Mouse (Mus musculus): Measurements from ENCODE around the gene Gpatch3. TPM values are rescaled to one million over a fixed set of nuclear protein-coding genes. Genes with fewer than 3 reads are reported as not detected.

The Gpatch3 gene
- polyA plus RNA-seq (2016; fragmentation: Nextera tagmentation; extraction: Ambion mirVana) = 11.7 and 13.7 TPM in 2 replicates

DNA sequence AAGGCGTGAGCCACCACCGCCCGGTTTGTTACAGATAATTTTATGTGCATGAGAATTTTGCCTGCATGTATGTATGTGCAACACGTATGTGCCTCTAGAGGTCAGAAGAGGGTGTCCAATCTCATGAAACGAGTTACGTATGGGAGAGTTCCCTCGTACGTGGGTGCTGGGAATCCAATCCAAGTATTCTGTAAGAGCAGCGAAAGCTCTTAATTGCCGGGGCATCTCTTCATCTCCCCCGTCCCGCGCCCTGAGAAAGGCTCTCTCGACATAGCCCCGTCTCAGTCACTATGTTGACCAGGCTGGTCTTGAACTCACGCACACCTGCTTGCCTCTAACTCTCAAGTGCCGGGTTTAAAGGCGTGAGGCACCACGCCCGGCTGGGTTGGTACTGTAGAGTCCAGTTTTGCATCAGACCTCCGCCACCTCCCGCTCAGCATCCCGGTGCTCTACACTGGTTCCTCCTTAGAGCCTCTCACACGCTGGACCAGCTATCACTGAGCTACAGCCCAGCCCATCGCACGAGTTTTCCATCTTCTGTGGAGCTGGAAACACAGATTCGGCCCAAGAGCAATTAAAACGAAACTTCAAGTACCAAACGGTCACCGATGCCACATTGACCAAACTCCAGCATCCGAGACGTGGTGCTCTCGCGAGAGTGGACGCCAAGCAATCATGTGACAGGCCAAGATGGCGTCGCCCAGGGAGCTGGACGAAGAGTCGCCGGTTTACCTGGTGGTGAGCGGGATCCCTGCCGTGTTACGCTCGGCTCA, at the start of gene Gpatch3:
Gene Gpatch3, plus strand, starts transcription at position 676 of the 773 bp plus-strand sequence.
- peaks cover 15% of the 10 kb centered on the region for H3K4me1 ChIP-seq
- peak within 1 kb of the TSS; percentile 86 for H3K9ac ChIP-seq
- WGBS = 8% methylated on average over 44 of the region's 44 CpGs
- H3K27me3 ChIP-seq (replicated peaks) = no peaks in the 10 kb centered on the region
- H3K4me2 ChIP-seq (replicated peaks) = peak within 1 kb of the TSS; percentile 92
- peak within 1 kb of the TSS; percentile 99 for H3K4me3 ChIP-seq
- peaks cover 16% of the 10 kb centered on the region for H3K36me3 ChIP-seq
- no peaks in the 10 kb centered on the region for H3K9me3 ChIP-seq
- peak; percentile 95 for ATAC-seq (ENCODE audit: low FRiP score, low read depth)
- H3K27ac ChIP-seq = 0 out of 2 replicates have a peak within 1 kb of the TSS, but pooled peaks have one; percentile 3

GRCm38 (mm10) chr4:133527788-133528187, 46.8 kb upstream of the Gpatch3 start:
- no peak overlapping the region for H3K4me3 ChIP-seq
- peaks cover 48% of the 10 kb centered on the region for H3K36me3 ChIP-seq
- H3K4me1 ChIP-seq = no peaks in the 10 kb centered on the region
- WGBS = 75% methylated on average over 16 of the region's 16 CpGs
- no peak overlapping the region for H3K27ac ChIP-seq
- no peaks in the 10 kb centered on the region for H3K9me3 ChIP-seq
- H3K27me3 ChIP-seq (replicated peaks) = no peaks in the 10 kb centered on the region
- H3K4me2 ChIP-seq (replicated peaks) = no peak overlapping the region
- no peak overlapping the region for H3K9ac ChIP-seq
- no peak for ATAC-seq (ENCODE audit: low FRiP score, low read depth)

- no peaks in the 10 kb centered on the region for H3K27me3 ChIP-seq (replicated peaks)
- H3K9me3 ChIP-seq = no peaks in the 10 kb centered on the region
- peaks cover 96% of the 10 kb centered on the region for H3K36me3 ChIP-seq
- 94% methylated on average over 3 of the region's 3 CpGs for WGBS
- no peak for ATAC-seq (ENCODE audit: low FRiP score, low read depth)
- no peak overlapping the region for H3K4me2 ChIP-seq (replicated peaks)
- no peaks in the 10 kb centered on the region for H3K4me1 ChIP-seq
- H3K27ac ChIP-seq = no peak overlapping the region
- H3K9ac ChIP-seq = no peak overlapping the region
- no peak overlapping the region for H3K4me3 ChIP-seq
These were observed 41.8 kb upstream of the Gpatch3 start for GRCm38 (mm10) chr4:133532777-133533176.

GRCm38 (mm10) chr4:133536081-133536480, 38.5 kb upstream of the Gpatch3 start:
- Histone ChIP-seq H3K4me1 (no peaks in the 10 kb centered on the region), H3K27ac (no peak overlapping the region), H3K9me3 (no peaks in the 10 kb centered on the region), H3K9ac (no peak overlapping the region), H3K27me3 (replicated peaks) (no peaks in the 10 kb centered on the region), H3K4me2 (replicated peaks) (no peak overlapping the region), H3K36me3 (peaks cover 96% of the 10 kb centered on the region), H3K4me3 (no peak overlapping the region)
- ATAC-seq (ENCODE audit: low FRiP score, low read depth) = no peak
- WGBS = 89% methylated on average over 3 of the region's 3 CpGs

- H3K36me3 ChIP-seq = peaks cover 96% of the 10 kb centered on the region
- 96% methylated on average over 5 of the region's 5 CpGs for WGBS
- H3K9me3 ChIP-seq = no peaks in the 10 kb centered on the region
- no peak for ATAC-seq (ENCODE audit: low FRiP score, low read depth)
- H3K4me1 ChIP-seq = no peaks in the 10 kb centered on the region
- H3K27ac ChIP-seq = no peak overlapping the region
- no peak overlapping the region for H3K4me2 ChIP-seq (replicated peaks)
- H3K4me3 ChIP-seq = no peak overlapping the region
- H3K27me3 ChIP-seq (replicated peaks) = no peaks in the 10 kb centered on the region
- no peak overlapping the region for H3K9ac ChIP-seq
These were observed 37.9 kb upstream of the Gpatch3 start for GRCm38 (mm10) chr4:133536652-133537051.

DNA sequence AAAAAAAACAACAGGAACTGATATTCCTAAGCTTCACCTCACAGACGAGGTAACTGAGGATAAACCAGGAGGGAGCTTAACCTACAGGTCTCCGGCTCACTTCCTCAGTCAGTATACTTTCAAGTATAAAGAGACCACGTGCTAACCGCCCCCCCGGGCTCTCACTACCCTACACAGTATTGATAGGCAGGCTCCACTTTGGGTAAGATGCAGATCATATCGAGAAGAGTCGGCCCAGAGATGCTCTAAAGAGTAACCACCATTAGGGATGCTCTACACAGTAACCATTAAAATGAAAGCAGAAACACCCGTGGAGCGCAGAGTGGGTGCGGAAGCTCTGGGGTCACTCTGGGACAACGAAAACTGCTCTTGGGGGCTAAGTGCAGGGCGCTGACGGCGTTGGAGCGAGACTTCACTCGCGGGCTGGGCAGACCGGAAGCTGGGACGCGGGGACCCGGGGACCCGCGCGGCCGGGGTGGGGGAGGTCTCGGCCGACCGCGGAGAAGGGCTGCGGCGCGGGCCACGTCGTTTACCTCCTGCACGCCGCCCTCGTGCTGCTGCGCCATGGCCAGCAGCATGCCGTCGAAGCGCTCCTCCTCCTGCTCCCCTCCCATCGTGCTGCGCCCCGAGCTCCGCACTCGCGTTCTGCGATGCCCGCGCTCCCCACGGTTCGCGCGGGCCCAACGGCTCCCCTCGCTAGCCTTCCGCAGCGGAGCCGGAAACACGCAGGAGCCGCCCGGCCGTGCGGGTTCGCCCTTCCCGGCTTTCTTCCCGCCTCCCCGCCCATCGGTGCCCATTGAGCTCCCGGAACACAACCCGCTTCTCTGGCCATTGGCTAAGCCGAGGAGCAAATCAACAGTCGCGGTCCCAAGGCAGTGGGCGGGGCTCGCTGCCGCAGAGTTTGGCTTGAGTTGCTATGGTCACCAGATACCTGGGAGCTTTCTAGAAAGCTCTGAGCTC, 29.0 kb upstream of the Gpatch3 start, which contains the start of gene Nudc:
Gene Nudc, minus strand, starts transcription at position 725 of the 960 bp plus-strand sequence.
- under 1% methylated on average over 77 of the region's 77 CpGs for WGBS
- H3K4me3 ChIP-seq = peak within 1 kb of the TSS; percentile 91
- ATAC-seq (ENCODE audit: low FRiP score, low read depth) = peak; percentile 97
- peaks cover 24% of the 10 kb centered on the region for H3K36me3 ChIP-seq
- peak within 1 kb of the TSS; percentile 81 for H3K9ac ChIP-seq
- H3K27ac ChIP-seq = no peak within 1 kb of the TSS
- H3K4me1 ChIP-seq = peaks cover 14% of the 10 kb centered on the region
- H3K9me3 ChIP-seq = no peaks in the 10 kb centered on the region
- H3K4me2 ChIP-seq (replicated peaks) = peak within 1 kb of the TSS; percentile 65
- no peaks in the 10 kb centered on the region for H3K27me3 ChIP-seq (replicated peaks)

DNA sequence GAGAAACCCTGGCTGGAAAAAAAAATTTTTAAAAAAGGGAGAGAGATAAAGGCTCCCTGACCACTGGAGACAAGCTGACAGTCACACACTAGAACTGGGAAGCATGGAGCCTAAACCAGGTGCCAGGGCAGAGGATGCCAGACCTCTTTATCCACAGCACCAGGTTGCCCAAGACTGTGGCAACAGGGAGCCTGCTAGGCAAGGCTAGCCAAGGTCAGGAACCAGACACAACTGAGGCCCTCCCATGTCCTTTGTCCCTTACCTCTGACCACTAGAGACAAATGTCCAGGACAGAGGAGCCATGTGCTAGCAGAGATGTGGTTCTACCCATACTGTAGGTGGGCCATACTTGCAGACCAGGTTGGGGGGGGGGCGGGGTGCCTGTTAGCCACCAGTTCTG, 22.5 kb upstream of the Gpatch3 start:
- Histone ChIP-seq H3K27ac (no peak overlapping the region), H3K9me3 (no peaks in the 10 kb centered on the region), H3K4me2 (replicated peaks) (no peak overlapping the region), H3K9ac (no peak overlapping the region), H3K27me3 (replicated peaks) (no peaks in the 10 kb centered on the region), H3K36me3 (no peaks in the 10 kb centered on the region), H3K4me3 (no peak overlapping the region), H3K4me1 (no peaks in the 10 kb centered on the region)
- WGBS = 96% methylated on average over 1 of the region's 1 CpGs
- ATAC-seq (ENCODE audit: low FRiP score, low read depth) = no peak

GRCm38 (mm10) chr4:133552768-133553447, 21.6 kb upstream of the Gpatch3 start, which contains the start of gene Nr0b2:
Nr0b2 (plus strand) TSS chr4:133553376.
- Histone ChIP-seq H3K9me3 (no peaks in the 10 kb centered on the region), H3K4me3 (no peak within 1 kb of the TSS), H3K36me3 (no peaks in the 10 kb centered on the region), H3K9ac (no peak within 1 kb of the TSS), H3K4me1 (no peaks in the 10 kb centered on the region), H3K27ac (no peak within 1 kb of the TSS), H3K4me2 (replicated peaks) (no peak within 1 kb of the TSS), H3K27me3 (replicated peaks) (no peaks in the 10 kb centered on the region)
- ATAC-seq (ENCODE audit: low FRiP score, low read depth) = no peak
- 75% methylated on average over 10 of the region's 10 CpGs for WGBS

DNA sequence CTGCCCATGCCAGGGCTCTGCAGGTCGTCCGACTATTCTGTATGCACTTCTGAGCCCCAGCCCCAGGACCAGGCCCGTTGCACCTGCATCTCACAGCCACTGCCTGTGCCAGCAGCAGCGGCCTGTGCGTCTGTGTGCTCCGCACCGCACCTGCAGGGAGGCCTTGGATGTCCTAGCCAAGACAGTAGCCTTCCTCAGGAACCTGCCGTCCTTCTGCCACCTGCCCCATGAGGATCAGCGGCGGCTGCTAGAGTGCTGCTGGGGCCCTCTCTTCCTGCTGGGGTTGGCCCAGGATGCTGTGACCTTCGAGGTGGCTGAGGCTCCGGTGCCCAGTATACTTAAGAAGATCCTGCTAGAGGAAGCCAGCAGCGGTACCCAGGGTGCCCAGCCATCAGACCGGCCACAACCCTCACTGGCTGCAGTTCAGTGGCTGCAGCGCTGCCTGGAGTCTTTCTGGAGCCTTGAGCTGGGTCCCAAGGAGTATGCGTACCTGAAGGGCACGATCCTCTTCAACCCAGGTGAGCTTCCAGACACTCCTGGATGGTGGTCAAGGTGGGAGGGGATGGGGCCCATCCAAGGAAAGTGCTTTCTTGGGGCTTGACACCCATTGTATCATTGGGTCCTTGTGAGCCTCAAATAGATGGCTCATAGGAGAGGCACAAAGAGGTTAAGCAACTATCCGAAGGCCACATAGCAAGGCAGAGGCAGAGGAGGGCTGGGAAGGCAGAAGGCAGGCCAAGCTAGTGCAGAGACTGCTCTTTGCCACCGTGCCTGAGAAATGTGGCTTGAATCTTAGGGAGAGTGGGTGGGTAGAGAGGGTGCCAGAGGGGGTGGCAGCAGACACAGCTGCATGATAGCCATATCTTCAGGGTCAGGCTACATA, 20.9 kb upstream of the Gpatch3 start:
- H3K4me2 ChIP-seq (replicated peaks) = no peak overlapping the region

GRCm38 (mm10) chr4:133557041-133557717, 17.4 kb upstream of the Gpatch3 start:
- H3K9ac ChIP-seq = no peak overlapping the region
- no peak for ATAC-seq (ENCODE audit: low FRiP score, low read depth)
- no peaks in the 10 kb centered on the region for H3K27me3 ChIP-seq (replicated peaks)
- H3K4me2 ChIP-seq (replicated peaks) = no peak overlapping the region
- no peak overlapping the region for H3K4me3 ChIP-seq
- WGBS = 26% methylated on average over 10 of the region's 10 CpGs
- no peak overlapping the region for H3K27ac ChIP-seq
- H3K9me3 ChIP-seq = no peaks in the 10 kb centered on the region
- no peaks in the 10 kb centered on the region for H3K4me1 ChIP-seq
- H3K36me3 ChIP-seq = no peaks in the 10 kb centered on the region

More for the DNA sequence above, 20.9 kb upstream of the Gpatch3 start:
- whole genome bisulfite sequencing = 82% methylated on average over 19 of the region's 19 CpGs
- Histone ChIP-seq H3K27ac (no peak overlapping the region), H3K36me3 (no peaks in the 10 kb centered on the region), H3K9ac (no peak overlapping the region), H3K9me3 (no peaks in the 10 kb centered on the region), H3K27me3 (replicated peaks) (no peaks in the 10 kb centered on the region), H3K4me1 (no peaks in the 10 kb centered on the region), H3K4me3 (no peak overlapping the region)
- ATAC-seq (ENCODE audit: low FRiP score, low read depth) = no peak

- WGBS = 77% methylated on average over 4 of the region's 4 CpGs
- H3K36me3 ChIP-seq = no peaks in the 10 kb centered on the region
- H3K9ac ChIP-seq = no peak overlapping the region
These were observed 14.7 kb upstream of the Gpatch3 start for GRCm38 (mm10) chr4:133559846-133560245.

More at GRCm38 (mm10) chr4:133559846-133560245, 14.7 kb upstream of the Gpatch3 start:
- H3K27ac ChIP-seq = no peak overlapping the region
- no peaks in the 10 kb centered on the region for H3K4me1 ChIP-seq
- H3K9me3 ChIP-seq = no peaks in the 10 kb centered on the region
- no peak overlapping the region for H3K4me2 ChIP-seq (replicated peaks)
- H3K27me3 ChIP-seq (replicated peaks) = no peaks in the 10 kb centered on the region
- H3K4me3 ChIP-seq = no peak overlapping the region
- ATAC-seq (ENCODE audit: low FRiP score, low read depth) = no peak
